Mouse (Mus musculus) heart, embryonic 13.5 days (tissue): ENCODE data around the gene Gm17509. TPM values are rescaled to one million over a fixed set of nuclear protein-coding genes. Genes with fewer than 3 reads are reported as not detected.

ENCODE experiments used
- polyA plus RNA-seq: library from polyadenylated mRNA; unstranded; fragments of >200 nt; fragmentation: Nextera tagmentation; extraction: Ambion mirVana; gene quantifications from 2 replicates; pipeline ENCODE4 v1.2.1, GENCODE M21; 2015

Gm17509 gene
- polyA plus RNA-seq, 1 experiment from 2014 or later: 0.07 TPM

Other genes with a start within 250 kb of the Gm17509 start
- gene Parp8, start 195.5 kb downstream of the Gm17509 start, polyA plus RNA-seq: 12.1 and 13.5 TPM in 2 replicates
- gene Emb, start 12.5 kb downstream of the Gm17509 start, polyA plus RNA-seq: 8.2 and 9.2 TPM in 2 replicates